Comparison of ENCODE assay signal across 13 mouse cellular contexts in the genomic region with DNA sequence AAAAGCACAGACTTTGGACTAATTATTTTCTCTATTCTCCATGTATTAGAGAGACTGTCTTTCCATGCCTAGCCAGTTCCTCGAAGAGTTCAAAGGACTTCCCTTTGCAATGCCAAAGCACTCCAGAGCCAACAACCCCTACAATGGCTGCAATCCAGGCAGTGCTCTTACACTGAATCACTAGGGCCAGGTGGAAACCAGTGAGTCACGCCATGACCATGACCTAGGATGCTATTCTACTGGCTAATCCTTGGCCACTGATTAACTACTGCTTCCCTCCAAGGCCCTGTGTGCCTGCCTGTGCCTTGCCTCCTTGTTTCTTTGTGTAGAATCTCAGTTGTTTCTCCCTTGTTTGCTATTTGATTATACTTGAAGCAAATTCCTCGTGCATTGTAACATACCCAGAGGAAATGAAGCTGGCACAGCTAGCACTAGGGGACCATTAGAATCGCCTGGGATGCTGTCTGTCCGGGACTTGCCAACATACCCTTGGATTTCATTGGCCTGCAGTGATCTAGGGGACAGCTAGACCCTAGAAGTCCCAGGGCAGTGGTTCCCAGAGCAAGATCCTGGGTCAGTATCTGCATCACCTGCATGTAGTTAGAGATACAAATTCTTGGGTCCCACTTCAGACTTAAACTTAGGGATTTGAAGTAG. TPM values are rescaled to one million over a fixed set of nuclear protein-coding genes. Genes with fewer than 3 reads are reported as not detected.
DNase-seq lines count a peak whose midpoint lies in the region; ATAC-seq lines count a peak whose summit lies in the region.
"Had no signal": no experiment of that assay in that cellular context is flagged by ENCODE, and none has a peak within 500 bp of the region (broad histone marks: within the 10 kb centered on the region; RNA-seq: fewer than 3 reads in every experiment).

No protein-coding gene starts in this region.

- H3K4me3 ChIP-seq in kidney, embryonic 16.5 days (ENCODE audit: low read length) = no peak overlapping the region
- no peak overlapping the region for H3K4me3 ChIP-seq in kidney, embryonic 15.5 days (replicated peaks)
- no peak overlapping the region for H3K4me3 ChIP-seq in embryonic facial prominence, embryonic 10.5 days
- H3K4me3 ChIP-seq: heart, embryonic 15.5 days had no signal

- H3K27ac ChIP-seq in kidney, embryonic 16.5 days (ENCODE audit: low read length) = no peak overlapping the region
- H3K27ac ChIP-seq in kidney, embryonic 15.5 days = no peak overlapping the region
- no peak overlapping the region for H3K27ac ChIP-seq in embryonic facial prominence, embryonic 10.5 days (replicated peaks)
- H3K27ac ChIP-seq: heart, embryonic 15.5 days had no signal

- H3K4me1 ChIP-seq in kidney, embryonic 16.5 days (ENCODE audit: insufficient read depth, low read length) = peaks cover 14% of the 10 kb centered on the region
- H3K4me1 ChIP-seq in kidney, embryonic 15.5 days = peaks cover 27% of the 10 kb centered on the region
- H3K4me1 ChIP-seq in embryonic facial prominence, embryonic 10.5 days = peaks cover 23% of the 10 kb centered on the region

- no peaks in the 10 kb centered on the region for H3K9me3 ChIP-seq in kidney, embryonic 16.5 days (ENCODE audit: low read length)
- no peaks in the 10 kb centered on the region for H3K9me3 ChIP-seq in kidney, embryonic 15.5 days (replicated peaks)
- no peaks in the 10 kb centered on the region for H3K9me3 ChIP-seq in embryonic facial prominence, embryonic 10.5 days
- H3K9me3 ChIP-seq: heart, embryonic 15.5 days had no signal

- H3K4me2 ChIP-seq in kidney, embryonic 16.5 days (replicated peaks; ENCODE audit: low read depth, low read length) = no peak overlapping the region
- no peak overlapping the region for H3K4me2 ChIP-seq in kidney, embryonic 15.5 days
- H3K4me2 ChIP-seq: heart, embryonic 15.5 days had no signal

- no peak overlapping the region for H3K9ac ChIP-seq in kidney, embryonic 16.5 days (replicated peaks; ENCODE audit: low read length)
- H3K9ac ChIP-seq in kidney, embryonic 15.5 days = no peak overlapping the region
- H3K9ac ChIP-seq: heart, embryonic 15.5 days had no signal

- peak; percentile 58 for DNase-seq in kidney, adult 18-20 months
- peak; percentile 39 for DNase-seq in 3134 (ENCODE audit: extremely low read depth, insufficient read length, low spot score)
- peak; percentile 60 for DNase-seq in adrenal gland, postnatal 10 days
- DNase-seq in embryonic facial prominence, embryonic 10.5 days (ENCODE audit: low spot score) = no peak
- no peak for DNase-seq in ovary, postnatal 14 days (ENCODE audit: low spot score)
- DNase-seq: lung, postnatal 14 days; thymus, postnatal 4 days had no signal

- H3K27me3 ChIP-seq in kidney, embryonic 16.5 days (ENCODE audit: insufficient read depth, low read length) = no peaks in the 10 kb centered on the region
- no peaks in the 10 kb centered on the region for H3K27me3 ChIP-seq in kidney, embryonic 15.5 days
- no peaks in the 10 kb centered on the region for H3K27me3 ChIP-seq in embryonic facial prominence, embryonic 10.5 days (replicated peaks; ENCODE audit: low read depth, poor library complexity, severe bottlenecking)
- H3K27me3 ChIP-seq: heart, embryonic 15.5 days had no signal

- ATAC-seq in kidney, embryonic 16.5 days (ENCODE audit: low FRiP score, low TSS enrichment) = no peak
- peak; percentile 66 for ATAC-seq in kidney, embryonic 15.5 days (replicated peaks; ENCODE audit: low FRiP score)
- ATAC-seq in inflammation-experienced regulatory T-cells, adult 6 months = no peak

- 59% methylated on average over 5 of the region's 5 CpGs for WGBS in kidney, embryonic 16.5 days
- WGBS in kidney, embryonic 15.5 days = 67% methylated on average over 5 of the region's 5 CpGs
- WGBS in embryonic facial prominence, embryonic 10.5 days = 89% methylated on average over 5 of the region's 5 CpGs

- H3K36me3 ChIP-seq in kidney, embryonic 16.5 days (ENCODE audit: insufficient read depth, low read length) = 0 out of 2 replicates have a peak, but pooled peaks cover 3% of the 10 kb centered on the region
- H3K36me3 ChIP-seq in kidney, embryonic 15.5 days = peaks cover 6% of the 10 kb centered on the region
- peaks cover 44% of the 10 kb centered on the region for H3K36me3 ChIP-seq in embryonic facial prominence, embryonic 10.5 days (replicated peaks)

RNA-seq across cellular contexts. Expression of a gene that starts 29.1 kb away (rescaled TPM):
- 0.36 and 0.72 TPM in 2 replicates for polyA plus RNA-seq in kidney, embryonic 16.5 days (2015; fragmentation: Nextera tagmentation; extraction: Ambion mirVana)
- total RNA-seq in adrenal gland, postnatal 10 days (2021) = 1 to 10 TPM in 1 of 2 experiments, under 1 TPM in 1; 0.39 to 1.6 TPM
- polyA plus RNA-seq in kidney, embryonic 15.5 days (2015; fragmentation: Nextera tagmentation; extraction: Ambion mirVana) = 1.3 and 1.4 TPM in 2 replicates
- not detected for polyA plus RNA-seq in inflammation-experienced regulatory T-cells, adult 6 months (2017; shearing (Covaris generic))
- polyA plus RNA-seq in embryonic facial prominence, embryonic 10.5 days (2016; fragmentation: Nextera tagmentation; extraction: Ambion mirVana) = 0.64 and 0.80 TPM in 2 replicates
- total RNA-seq: monocyte, adult 5-6 weeks had no signal
- polyA plus RNA-seq: spleen, adult 2 months had no signal

Comparison
In these comparisons a context has a peak if more than half of its experiments do, and no peak if none do; other contexts are left out.
1. DNase-seq: peak in kidney, adult 18-20 months (single experiment), 3134 (single experiment) and adrenal gland, postnatal 10 days (single experiment); none in embryonic facial prominence, embryonic 10.5 days (single experiment) and ovary, postnatal 14 days (single experiment).